Mouse (Mus musculus) kidney, adult 18-20 months (tissue): Measurements from ENCODE around the gene Fes.
"Not testable (repeated sequence)": the region's sequence is repeated elsewhere in the genome, so short reads cannot be mapped to it uniquely, and the experiment has no call there.

Source experiments
- DNase-seq: peaks from one replicate; pipeline ENCODE4 v3.0.0; 2021

The Fes gene

DNA sequence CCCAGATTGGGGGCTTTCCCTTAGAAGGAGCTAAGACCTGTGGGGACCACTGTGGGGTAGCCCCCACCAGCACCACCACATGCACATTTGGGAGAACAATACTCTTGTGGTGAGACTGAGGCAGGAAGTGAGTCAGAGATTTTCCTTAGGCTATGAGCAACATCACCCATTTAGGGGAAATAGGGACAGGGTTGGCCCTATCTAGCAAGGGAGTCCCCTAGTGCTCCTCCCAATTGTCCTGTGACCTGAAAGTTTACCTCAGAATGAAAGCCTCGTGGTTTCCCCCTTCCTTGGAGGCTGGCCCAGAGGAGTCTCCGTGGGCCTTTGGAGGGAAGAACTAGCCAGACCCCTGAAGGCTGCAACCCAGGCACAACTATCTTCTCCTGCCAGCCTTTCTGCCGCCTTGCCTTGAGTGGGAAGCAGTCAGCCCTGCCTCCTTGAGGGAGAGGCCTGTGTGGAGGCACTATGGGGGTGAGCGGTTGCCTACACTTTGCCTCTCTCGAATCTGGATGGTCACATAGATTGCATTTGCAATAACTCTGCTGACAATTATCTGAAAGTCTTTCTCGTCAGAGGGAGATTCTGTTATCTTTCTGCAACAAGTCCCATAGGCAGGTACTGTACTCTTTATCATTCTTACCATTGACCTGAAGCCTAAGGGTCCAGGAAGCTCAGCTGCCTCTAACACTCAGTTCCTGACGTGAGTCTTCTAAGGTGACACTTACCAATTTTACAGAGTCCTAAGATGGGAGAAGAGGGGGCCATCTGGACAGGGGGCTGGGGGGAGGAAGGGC, 16.6 kb upstream of the Fes start:
- no peak for DNase-seq

- DNase-seq: peak; percentile 72
Observed at GRCm38 (mm10) chr7:80403551-80403950, 15.8 kb upstream of the Fes start.

DNA sequence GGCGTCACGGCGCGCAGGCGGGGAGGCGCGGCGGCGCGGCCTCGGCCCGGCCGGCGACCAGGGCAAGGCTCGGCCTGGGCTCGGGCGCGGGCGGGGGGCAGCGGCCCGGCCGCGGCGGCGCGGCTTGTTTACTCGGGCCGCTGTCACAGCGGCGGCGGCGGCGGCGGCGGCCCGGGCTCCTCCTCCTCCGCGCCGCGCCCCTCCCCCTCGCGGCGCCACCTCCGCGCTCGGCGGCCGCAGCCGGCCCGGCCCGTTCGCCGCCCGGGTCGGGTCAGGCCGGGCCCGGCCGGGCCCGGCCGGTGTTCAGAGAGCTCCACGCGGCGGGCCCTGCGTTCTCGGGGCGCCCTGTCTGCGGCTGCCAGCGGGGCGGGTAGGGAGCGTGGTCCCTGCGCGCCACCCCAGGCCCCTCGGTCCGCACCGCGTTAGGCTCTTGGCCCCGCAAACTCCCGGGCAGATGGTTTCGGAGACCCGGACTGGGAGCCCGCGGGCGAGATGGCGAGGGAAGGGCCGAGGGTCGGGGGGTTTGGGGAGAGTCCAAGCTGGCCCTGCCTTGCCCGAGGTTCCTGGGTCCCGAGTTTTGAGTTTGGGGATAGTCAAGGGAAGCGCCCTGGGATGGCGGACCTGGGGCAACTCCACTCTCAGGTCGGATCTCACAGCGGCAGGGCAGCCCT, 15.0 kb upstream of the Fes start:
- peak; percentile 75 for DNase-seq

DNA sequence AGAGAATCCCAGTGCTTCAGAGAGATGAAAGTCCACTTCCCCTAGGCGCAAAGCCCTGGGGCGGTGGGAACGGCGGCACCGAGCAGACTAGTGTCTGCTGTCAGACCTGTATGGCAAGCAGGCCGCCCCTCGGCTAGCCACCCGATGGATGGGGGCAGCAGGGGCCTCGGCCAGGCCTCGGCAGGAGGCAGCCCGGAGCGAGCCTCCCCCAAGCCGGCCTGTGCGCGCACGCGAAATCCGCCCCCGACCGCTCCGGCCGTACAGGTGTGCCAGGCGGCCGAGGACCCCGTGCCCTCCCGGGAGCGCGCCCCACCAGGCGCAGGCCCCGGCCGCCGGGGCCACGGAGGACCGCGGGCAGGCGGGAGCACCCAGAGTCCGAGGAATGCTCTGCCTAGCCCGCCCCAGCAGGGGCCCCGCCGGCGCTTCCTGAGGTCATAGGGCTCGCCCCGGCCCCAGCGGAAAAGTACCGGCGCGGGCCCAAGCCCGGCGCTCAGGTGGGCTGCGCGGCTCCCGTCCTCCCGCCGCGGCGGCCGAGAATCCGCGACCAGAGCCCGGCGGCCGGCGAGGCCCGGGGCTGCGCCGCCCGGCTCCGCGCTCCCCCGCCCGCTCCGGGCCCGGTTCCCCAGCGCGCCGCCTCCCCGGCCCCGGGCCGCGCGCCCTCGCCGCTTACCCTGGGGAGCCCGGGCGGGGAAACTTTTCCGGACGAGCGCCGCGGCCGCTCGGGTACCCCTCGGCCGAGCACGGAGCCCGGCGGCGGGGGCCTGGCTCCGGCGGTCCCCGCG, 14.3 kb upstream of the Fes start:
- peak; percentile 74 for DNase-seq

DNA sequence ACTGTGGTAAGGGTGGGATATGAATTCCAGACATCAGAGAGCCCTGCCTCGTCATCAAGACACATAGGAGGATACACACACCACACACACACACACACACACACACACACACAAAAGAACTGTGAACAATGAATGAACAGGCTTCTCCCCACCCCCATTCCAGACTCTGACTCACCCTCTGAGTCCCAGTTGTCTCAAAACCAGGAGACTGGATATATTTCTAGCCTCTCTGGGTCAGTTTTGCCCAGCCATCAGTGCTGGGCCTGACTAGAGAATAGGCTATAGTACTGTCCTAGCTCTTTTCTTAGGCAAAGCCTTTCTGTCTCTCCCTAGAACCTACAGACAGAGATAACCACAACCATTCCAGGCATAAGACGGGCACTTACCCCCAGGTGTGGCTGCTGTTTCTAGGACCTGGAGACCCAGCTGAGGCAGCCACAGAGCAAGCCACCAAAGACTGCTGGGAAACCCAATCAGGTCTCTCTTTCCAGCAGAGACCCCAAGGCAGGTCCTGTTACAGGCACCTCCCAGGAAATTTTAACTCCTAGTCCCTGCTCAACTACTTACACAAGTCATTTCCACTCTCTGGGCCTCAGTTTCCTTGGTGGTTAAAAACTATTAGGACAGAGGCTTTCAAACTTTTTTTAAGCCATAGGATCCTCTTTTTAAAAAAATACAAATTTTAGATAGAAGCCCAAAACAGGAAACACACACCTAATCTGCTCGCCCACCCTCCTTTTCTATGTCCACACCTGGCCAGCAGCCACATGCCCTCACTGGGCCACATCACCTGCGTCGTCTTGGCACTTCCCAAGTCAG, 13.5 kb upstream of the Fes start:
- peak; percentile 32 for DNase-seq

DNA sequence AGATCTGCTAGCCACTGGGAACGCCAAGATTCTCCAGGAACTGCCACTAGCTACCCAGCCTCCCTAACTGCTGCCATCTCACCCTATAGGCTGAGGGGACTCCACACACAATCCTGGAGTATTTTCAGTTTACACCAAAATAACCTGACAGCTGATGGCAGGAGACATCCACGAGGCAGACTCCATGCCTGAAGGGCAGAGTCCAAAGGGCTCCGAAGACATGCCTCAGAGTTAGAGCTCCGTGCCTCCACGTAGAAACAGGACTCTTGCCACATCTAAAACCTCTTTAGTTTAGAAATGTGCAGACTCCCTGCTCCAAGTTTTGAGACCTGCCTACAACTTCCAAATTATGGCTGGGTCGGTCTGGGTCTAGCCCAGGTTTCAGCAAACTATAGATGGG, 12.8 kb upstream of the Fes start:
- peak; percentile 72 for DNase-seq

DNA sequence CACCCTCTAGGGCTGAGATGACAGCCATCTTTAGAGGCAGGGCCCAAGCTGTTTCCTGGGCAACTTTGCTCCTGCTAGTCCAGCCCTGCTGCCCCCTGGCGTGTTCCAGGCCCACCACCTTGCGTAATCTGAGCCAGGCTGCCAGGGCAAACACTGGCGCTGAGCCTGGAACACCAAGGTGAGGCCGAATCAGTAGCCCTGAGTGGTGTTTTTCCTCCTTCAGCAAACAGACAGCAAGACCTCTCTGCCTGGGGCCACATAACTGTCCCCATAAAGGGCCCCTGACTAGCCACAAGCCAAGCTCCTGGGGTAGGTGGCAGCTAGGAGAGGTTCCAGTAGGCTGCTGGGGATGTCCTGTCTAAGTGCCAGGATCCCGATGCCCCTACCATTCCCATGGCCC, 12.4 kb upstream of the Fes start:
- peak; percentile 83 for DNase-seq

DNA sequence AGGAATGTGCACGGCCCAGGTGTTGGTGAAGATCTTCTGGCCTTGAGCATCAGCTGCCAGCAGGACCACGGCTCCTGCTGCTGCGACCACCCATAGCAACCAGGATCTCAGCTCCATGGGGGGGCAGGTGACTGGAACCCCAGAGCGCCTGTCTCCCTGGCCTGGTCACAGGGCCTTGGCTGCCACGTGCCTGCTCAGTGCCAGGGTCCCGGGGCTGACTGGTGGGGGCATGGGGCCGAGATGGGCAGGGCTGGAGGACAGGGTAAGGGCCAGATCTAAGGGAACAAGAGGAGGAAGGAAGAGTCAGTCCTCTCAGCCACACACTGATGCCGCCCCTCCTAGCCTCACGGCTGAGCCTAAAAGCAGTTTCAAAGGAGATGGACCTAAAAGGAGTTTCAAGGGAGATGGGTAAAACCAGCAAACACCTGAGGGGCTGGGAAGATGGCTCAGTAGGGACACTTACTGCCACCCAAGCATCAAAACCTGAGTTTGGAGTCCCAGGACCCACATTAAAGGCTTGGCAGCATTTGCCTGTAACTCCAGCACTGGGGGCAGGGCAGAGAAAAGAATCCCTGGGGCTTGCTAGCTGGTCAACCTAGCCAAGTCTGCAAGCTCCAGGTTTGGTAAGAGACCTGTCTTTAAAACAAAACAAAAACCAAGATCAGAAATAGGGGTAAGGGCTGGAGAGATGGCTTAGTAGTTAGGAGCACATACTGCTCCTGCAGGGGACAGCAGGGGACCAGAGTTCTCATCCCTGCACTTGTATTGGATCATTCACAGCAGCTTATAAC, 11.1 kb upstream of the Fes start:
- DNase-seq: no peak

- no peak for DNase-seq
Observed at GRCm38 (mm10) chr7:80397986-80398385, 10.2 kb upstream of the Fes start.

DNA sequence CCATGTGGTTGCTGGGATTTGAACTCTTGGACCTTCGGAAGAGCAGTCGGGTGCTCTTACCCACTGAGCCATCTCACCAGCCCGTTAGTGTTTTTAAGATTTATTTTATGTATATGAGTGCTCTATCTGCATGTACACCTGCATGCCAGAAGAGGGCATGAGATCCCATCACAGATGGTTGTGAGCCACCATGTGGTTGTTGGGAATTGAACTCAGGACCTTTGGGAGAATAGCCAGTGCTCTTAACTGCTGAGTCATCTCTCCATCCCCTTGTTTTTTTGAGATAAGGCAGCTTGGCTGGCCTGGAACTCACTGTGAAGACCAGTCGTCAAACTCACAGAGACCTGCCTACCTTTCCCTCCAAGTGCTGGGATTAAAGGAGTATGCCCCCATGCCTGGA, 8.7 kb upstream of the Fes start:
- not testable (repeated sequence) for DNase-seq

DNA sequence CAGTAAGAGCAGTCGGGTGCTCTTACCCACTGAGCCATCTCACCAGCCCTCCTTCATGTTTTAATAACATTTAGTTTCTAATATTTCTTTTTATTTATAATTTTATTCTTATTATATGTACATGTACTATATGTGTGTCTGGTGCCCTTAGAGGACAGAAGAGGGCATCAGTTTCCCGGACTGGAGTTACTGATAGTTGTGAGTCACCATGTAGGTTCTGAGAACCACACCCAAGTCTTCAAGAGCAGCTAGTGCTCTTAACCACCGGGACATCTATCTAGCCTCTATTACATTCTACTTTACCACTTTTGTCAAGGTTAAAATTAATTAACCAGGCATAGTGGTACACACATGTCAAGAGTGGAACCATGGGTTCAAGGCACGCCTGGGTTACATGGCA, 6.9 kb upstream of the Fes start:
- DNase-seq: no peak

- DNase-seq: no peak
Observed at GRCm38 (mm10) chr7:80392119-80392518, 4.4 kb upstream of the Fes start.

DNA sequence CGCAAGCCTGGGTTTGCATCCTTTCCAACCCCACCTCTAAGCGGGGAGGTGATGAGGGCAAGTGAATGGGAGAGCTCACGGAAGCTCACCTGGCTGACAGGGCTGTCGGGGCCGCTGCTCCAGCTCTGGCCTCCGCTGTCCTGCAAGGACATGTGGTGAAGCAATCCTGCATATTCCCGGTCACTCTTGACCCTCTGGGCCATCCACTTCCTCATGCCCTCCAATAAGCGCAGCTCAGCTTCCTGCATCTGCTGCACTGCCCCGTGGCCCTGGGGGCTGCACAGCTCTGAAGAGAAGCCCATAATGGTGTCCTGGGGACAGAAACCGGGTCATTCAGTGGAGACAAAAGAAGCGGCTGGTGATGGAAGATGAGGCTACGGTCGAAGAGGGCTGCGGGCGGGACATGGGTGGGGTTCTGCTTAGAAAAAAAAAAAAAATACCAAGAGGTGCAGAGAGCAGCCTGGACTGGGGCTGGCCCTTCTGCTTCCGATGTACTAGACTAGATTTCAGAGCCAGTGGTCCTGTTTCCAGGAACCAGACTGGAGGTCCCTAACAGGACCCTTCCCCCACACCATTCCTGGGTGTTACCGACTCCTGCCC, 613 bp downstream of the Fes start:
- DNase-seq: peak; percentile 14

DNA sequence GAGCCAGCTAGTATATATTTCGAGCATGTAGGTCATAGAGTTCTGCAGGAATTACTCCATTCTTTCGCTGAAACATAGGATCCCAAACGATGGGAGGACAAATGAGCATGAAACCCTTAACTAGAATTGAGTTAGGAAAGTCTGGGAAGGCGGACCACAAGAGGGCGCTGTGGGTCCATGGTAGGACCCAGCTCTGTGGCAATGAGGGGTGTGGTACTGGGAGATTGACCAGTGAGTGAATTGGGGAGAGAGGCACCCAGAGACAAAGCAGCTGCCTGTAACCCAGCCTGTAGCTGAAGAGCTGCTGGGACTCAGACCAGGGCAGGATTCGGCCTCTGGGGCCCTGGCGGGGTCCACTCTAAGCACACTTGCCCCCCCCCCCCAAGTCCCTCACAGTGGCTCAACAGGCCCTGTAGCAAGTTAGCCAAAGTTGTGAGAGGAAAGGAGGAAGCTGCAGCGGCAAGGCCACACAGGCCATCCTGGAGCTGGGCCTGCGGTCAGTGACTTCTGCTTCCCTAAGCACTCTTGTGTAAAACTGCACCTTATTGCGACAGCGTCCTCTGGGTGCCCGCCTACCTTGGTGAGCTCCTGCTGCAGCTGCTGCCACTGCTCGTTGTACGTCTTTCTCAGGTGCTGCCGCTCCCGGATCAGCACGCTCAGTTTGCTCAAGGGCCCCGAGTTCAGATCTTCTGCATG, 1.4 kb downstream of the Fes start:
- peak; percentile 91 for DNase-seq

GRCm38 (mm10) chr7:80382919-80383318, 4.8 kb downstream of the Fes start:
- DNase-seq: no peak

- peak; percentile 46 for DNase-seq
Observed at GRCm38 (mm10) chr7:80379531-80379930, 8.2 kb downstream of the Fes start.

- peak; percentile 85 for DNase-seq
Observed at GRCm38 (mm10) chr7:80377471-80377870, 10.3 kb downstream of the Fes start.

- DNase-seq: no peak
Observed at GRCm38 (mm10) chr7:80376192-80376591, 11.6 kb downstream of the Fes start.

DNA sequence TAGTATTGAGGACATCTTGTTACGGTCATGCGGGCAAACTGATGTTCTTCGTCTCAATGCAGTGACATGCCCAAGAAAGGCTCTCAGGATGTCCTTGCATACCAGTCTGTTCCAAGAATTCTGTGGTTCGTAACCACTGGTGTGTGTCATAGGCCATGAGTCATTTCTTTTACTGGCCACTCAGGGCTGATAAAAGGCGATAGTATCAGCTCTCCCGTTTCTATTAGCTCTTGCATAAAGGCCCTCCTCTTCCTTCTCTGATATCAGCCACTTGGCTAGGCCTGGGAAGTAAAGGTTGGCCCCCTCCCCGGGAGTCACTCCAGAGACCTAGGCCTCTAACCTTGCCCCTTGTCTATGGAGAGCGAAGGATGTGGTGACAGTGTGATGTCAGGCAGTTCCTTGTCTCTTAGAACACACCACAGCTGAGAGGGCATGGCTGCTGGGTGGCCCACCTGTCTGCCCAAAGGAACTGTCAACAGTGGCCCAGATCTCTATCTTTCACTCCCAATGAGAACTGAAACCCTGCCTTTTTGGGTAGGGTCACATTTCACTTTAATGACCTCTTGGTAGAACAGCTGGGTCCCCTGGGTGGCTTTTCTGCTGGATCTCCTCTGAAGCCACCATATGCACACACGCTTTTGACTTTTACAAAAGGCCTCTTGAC, 12.2 kb downstream of the Fes start:
- DNase-seq: no peak

DNA sequence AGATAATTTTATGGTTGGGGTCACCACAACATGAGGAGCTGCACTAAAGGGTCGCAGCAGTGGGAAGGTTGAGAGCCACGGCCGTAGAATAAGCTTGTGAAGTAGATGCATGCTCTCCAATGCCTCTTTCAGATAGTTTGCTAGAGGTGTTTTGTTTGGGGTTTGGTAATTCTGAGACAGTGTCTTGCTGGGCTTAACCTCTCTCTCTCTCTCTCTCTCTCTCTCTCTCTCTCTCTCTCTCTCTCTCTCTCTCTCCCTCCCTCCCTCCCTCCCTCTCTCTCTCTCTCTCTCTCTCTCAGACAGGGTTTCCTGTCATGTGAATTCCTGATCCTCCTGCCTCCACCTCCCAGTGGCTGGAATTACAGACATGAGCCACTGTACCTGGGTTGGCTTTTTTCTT, 13.0 kb downstream of the Fes start:
- DNase-seq: no peak
